Mouse (Mus musculus): ENCODE data around the gene Galk1.
"Not testable (repeated sequence)": the region's sequence is repeated elsewhere in the genome, so short reads cannot be mapped to it uniquely, and the experiment has no call there.

Gene Galk1

GRCm38 (mm10) chr11:116030088-116030897 lies 17.8 kb upstream of the Galk1 start, which contains the start of gene Unk:
Gene Unk (plus strand): TSS chr11:116030322.
- peak; percentile 98 to 99 for DNase-seq

DNA sequence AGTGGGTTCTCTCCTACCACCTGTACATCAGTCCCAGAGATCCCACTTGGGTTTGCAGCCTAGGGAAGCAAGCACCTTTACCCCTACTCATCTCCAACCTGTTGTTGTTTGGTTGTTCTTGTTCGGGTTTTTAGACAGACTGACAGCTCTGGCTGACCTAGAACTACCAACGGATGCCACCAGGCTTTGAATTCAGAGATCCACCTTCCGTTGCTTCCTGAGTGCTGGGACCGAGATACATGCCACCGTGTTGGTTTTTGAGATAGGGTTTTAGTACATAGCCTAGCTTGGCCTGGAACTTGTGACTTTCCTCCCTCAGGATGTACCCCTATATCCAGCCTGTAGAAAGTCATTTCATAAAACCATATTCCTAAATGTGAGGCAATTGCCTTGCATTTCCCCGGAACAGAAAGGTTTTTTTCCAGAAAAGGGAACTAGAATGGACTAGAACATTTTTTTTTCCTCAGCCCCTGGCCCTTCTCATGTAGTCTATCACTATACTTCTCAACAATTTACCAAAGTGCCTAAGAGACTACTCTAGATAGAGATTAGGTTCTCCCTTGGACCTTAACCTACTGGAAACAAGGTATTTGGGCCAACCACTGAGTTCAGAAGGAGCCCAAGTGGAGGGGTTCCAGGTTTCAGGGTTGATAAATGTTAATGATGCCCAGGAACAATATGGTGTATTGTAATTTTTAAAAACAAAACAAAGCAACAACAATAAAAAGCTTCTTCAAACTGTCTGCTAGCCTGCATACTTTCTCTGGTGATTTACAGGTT lies 16.8 kb upstream of the Galk1 start:
- DNase-seq: no peak

GRCm38 (mm10) chr11:116028177-116028865 lies 15.8 kb upstream of the Galk1 start:
- no peak for DNase-seq

DNA sequence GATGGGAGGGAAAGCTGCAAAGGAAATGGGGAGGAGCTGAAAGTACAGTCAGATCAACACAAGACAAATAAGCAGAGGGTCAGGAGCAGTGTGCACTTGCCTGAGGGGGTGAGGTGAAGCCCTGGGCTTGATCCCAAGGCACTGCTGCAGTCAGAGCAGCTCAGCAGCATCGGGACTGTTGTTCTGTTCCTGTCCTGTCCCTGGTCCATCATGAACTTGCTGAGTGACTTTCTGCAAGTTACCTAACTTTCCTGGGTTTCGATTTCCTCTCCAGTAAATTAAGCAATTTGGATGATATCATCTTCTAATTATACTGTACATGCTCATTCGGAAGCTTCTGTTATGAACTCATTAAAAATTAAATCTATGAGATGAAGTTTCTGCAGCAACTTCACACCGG lies 15.2 kb upstream of the Galk1 start, which contains the start of gene H3f3b:
TSS of gene H3f3b (minus strand) at position 207 of the 400 bp plus-strand sequence.
- DNase-seq: no peak

- DNase-seq: peak in 1 of 2 experiments; percentile 40
Measured at GRCm38 (mm10) chr11:116025056-116025845, 12.7 kb upstream of the Galk1 start.

DNA sequence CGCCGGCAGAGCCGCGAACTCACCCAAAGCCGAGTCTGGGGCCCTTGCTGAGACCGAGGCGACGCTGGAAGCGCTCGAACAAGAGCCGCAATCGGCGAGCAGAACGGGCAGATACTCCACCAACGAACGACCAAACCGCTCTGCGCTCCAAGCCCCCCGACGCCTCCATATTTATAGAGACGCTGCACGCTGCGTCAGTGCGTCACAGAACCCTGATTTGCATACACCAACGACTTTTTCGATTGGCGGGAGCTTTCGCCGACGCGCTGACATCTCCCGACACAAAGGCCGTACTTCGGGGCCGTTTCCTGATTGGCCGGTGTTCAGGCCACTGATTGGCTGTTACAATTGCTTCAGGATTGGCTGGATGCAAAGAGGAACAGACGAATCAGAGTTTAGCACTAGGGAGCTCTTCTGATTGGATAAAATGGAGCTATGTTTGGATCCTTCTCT lies 11.9 kb upstream of the Galk1 start:
- peak; percentile 94 to 95 for DNase-seq

GRCm38 (mm10) chr11:116023771-116024355 lies 11.3 kb upstream of the Galk1 start:
- DNase-seq: peak; percentile 84 to 87

DNA sequence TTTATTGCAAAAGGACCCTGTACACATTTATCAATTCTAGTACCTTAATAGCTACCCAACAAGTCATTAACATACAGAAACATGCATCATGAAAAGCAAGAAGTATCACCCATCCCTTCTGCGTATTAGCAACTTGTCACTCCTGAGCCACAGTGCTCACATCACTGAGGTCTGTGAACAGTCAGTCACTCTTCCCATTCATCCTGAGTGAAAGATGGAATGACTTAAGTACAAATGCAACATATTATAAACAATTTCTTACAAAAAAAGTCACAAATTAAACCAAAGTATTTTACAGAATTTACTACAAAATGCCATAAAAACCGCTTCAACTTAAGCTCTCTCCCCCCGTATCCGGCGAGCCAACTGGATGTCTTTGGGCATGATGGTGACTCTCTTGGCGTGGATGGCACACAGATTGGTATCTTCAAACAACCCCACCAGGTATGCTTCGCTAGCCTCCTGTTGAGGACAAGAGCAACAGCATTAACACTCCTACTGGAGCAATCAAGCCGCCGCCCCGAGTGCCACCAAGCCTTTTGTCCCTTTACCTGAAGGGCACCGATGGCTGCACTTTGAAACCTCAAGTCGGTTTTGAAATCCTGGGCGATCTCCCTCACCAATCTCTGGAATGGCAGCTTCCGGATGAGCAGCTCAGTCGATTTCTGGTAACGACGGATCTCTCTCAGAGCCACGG lies 10.7 kb upstream of the Galk1 start:
- peak; percentile 29 to 39 for DNase-seq

- no peak for DNase-seq
Measured at GRCm38 (mm10) chr11:116022256-116022780, 9.8 kb upstream of the Galk1 start.

GRCm38 (mm10) chr11:116021328-116022220 lies 9.1 kb upstream of the Galk1 start:
- DNase-seq: no peak

GRCm38 (mm10) chr11:116020519-116020922 lies 8.0 kb upstream of the Galk1 start:
- DNase-seq: no peak

DNA sequence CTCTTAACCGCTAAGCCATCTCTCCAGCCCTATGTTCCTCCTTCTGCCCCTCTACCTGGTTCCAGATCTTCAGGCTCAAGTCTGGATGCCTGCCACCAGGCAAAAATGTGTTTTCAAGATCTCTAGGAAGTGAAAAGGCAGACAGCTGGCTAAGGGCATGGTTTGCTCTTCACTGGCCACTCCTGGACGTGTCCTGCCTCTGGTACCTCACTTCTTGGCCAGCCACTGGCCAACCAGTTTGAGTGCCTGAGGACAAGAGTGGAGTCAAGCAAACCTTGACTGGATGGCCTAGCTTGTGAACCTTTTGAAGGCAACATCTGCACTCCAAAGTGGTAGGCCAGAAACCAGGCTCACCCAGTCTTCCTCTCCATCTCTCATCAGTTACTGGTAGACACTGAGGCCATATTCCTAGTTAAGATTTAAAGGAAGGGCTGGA lies 7.5 kb upstream of the Galk1 start:
- no peak for DNase-seq

GRCm38 (mm10) chr11:116019360-116019791 lies 6.9 kb upstream of the Galk1 start:
- DNase-seq: no peak

GRCm38 (mm10) chr11:116018867-116019266 lies 6.3 kb upstream of the Galk1 start:
- not testable (repeated sequence) for DNase-seq

DNA sequence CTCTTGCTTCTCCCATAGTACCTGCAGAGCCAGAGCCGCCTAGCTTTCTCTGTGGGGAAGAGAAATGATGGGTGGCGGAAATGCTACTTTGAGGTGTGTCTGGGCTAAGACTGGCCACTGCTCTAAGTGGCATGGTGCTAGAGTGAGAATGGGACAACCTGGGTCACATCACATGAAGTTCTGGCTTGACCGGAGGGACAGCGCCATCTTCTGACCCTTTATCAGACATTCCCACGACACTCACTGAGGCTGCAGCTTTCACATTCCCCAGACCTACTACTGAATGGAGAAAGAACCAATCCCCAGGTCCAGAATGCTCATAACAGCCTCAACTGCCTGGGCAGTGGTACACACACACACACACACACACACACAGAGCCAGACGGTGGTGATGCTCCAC lies 5.6 kb upstream of the Galk1 start:
- DNase-seq: peak; percentile 64 to 73

GRCm38 (mm10) chr11:116014821-116015220 lies 2.3 kb upstream of the Galk1 start:
- DNase-seq: no peak

- no peak for DNase-seq
Measured at GRCm38 (mm10) chr11:116011529-116012261, 824 bp downstream of the Galk1 start.

GRCm38 (mm10) chr11:116010948-116011347 lies 1.6 kb downstream of the Galk1 start:
- DNase-seq: no peak

DNA sequence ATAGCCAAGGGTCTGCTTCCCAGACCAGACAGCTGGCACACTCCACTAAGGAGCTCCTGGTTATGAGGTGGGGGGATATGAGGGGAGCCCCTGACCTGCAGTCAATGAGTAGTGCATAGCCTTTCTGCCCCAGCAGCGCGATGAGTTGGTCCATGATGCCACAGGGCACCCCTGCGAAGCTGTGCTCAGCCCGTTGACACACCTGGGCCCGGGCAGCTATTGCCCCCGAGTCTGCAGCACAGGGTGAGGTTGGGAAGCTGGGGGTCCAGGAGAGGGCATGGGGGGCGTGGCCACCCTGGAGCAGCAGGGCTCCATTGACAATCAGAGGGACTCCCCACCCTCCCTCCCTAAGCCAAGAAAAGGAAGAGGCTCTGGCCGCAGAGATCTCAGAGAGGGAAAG lies 2.4 kb downstream of the Galk1 start:
- DNase-seq: peak; percentile 37 to 51
